Mouse (Mus musculus) right cerebral cortex, adult 2 months (tissue): ENCODE data around the gene Ush2a.
A peak's percentile ranks its signal among the peaks of the same experiment; 100 is the strongest.

ENCODE experiments used
- DNase-seq, 2 experiments: peaks; one replicate each; pipeline ENCODE4 v3.0.0; 2021 to 2022; ENCODE audit warnings: low spot score in 2 of 2

Ush2a gene

GRCm38 (mm10) chr1:188387321-188387720 is 125.5 kb downstream of the Ush2a start:
- DNase-seq, result no peak

- no peak for DNase-seq
These were observed 126.1 kb downstream of the Ush2a start for GRCm38 (mm10) chr1:188387820-188388471.

GRCm38 (mm10) chr1:188390080-188390479 is 128.3 kb downstream of the Ush2a start:
- DNase-seq, result no peak

DNA sequence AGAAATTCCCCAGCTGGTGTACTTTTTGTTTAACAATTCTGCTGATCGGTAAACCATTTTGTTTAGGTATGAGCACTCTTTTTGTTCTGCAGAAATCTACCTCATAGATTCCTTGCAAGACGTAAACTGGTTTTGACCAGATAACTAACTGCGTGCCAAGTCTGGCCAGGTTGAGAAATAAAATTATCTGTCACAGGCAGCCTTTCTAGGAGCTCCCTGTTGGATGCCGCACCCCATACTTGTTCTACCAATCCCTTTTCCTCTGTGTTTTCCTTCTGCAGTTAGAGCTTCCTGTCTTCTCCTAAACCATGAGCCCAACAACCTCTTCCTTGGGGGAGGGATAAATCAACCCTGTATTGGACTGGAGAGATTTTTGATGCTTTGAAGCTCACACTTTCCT is 145.4 kb downstream of the Ush2a start:
- no peak for DNase-seq

DNA sequence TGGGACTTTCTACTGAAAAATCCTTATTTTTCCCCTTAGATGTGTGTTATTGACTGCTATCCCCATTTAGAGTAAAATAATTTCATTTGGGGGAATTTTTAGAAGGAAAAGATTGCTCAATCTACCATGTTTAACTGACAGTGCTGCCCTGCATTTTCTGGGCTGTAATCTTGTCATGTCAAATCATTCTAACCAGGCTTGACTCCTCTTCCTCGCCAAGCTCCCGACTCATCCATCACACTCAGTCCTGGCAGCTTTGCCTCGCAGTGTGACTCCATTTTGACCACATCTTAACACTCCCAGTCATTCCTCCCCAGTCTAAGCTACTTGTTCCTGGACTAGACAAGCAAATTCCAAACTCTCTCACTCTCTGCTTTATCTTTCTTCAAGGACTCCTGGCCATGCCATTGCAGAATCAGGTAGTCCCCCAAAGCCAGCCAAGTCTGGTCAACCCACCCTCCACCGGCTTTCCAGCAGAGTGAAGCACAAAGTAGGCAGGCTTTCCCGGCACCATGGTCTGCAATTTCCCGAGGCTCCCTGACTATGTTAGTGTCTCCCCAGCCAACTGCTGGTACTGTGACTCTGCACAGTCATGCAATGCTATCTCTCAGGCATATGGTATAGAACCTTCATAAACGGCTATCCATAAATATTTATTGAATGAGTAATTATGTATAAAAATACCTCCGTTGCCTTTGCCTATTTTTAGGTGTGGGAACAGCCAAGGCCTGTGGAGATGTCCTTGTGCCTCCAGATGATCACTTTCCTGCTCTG is 146.0 kb downstream of the Ush2a start:
- DNase-seq, result no peak

DNA sequence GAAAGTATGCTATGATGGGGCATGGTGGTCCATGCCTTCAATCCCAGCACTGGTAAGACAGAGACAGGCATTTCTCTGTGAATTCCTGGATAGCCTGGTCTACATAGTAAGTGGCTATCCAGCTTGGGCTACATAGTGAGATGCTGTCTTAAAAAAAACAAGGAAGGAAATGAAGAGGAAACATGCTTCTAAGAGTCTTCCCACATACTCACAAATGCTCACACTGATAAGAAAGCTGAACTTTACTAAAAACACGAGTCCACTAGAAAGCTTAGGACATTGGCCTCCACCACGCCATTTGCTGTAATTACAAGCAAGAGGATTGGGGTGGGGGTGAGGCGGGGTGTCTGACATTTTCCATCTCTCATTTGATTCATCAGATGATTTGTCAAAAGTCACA is 148.7 kb downstream of the Ush2a start:
- DNase-seq, result no peak

GRCm38 (mm10) chr1:188420543-188420942 is 158.7 kb downstream of the Ush2a start:
- no peak for DNase-seq

- DNase-seq, result no peak
These were observed 166.3 kb downstream of the Ush2a start for GRCm38 (mm10) chr1:188428172-188428571.

- no peak for DNase-seq
These were observed 168.9 kb downstream of the Ush2a start for GRCm38 (mm10) chr1:188430689-188431088.

DNA sequence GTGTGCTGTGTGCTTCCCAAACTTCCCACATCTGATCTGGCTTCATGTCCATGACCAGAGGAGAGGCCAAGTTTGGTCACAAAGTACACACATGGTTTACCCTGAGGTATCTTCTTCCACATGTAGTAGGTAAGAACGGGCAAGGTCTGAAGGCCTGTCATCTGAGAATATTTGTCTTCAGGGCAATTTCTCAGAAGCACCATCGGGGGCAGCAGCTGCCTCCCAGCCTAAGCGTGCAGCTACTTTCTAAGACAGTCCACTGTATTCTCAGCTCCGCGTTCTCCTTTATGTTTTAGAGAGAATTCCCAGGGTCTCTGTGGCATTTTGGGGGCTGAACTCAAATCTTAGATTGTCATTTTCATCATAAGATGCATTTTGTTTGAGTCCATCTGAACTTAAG is 186.1 kb downstream of the Ush2a start:
- DNase-seq, result no peak

GRCm38 (mm10) chr1:188456466-188457175 is 194.8 kb downstream of the Ush2a start:
- no peak for DNase-seq

- peak in 1 of 2 experiments; percentile 4 for DNase-seq
These were observed 195.6 kb downstream of the Ush2a start for GRCm38 (mm10) chr1:188457221-188458008.

DNA sequence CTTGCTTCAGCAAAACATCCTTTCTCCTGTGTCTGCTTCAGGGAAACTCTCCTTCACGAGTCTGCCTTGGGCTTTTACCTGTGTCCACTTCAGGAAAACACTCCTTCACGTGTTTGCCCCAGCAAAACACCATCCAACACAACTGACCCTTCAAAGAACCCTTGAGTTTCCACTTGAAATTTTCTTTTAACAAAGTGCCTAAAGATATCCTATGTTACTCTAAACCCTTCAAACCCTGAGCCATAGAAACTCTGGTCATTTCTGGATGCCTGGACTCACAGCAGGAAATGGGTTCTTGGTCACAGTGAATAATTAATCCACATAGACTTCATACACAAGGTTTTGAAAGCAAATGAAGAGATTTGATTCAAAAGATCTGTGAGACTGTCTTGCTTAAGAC is 199.4 kb downstream of the Ush2a start:
- DNase-seq, result no peak

DNA sequence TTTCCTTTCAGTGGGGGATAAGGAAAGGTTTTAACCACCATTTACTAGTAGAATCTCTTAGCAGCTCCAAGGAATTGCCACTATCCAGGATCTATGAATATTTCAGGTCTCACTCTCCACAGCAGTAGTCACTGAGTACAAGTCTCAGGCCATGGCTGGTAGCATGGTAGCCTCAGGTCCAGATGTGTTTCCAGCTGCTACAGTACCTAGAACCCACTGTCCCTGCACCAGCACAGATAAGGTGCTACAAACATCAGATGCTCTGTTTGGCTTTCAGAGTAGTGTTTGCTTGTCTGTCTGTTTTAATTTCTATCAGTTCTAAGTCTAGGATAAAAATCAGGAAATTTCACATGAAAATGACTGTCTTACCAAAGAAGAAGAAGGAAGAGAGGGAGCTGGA is 202.8 kb downstream of the Ush2a start:
- DNase-seq, result no peak

GRCm38 (mm10) chr1:188468371-188468783 is 206.6 kb downstream of the Ush2a start:
- DNase-seq, result peak; percentile 9 to 26

DNA sequence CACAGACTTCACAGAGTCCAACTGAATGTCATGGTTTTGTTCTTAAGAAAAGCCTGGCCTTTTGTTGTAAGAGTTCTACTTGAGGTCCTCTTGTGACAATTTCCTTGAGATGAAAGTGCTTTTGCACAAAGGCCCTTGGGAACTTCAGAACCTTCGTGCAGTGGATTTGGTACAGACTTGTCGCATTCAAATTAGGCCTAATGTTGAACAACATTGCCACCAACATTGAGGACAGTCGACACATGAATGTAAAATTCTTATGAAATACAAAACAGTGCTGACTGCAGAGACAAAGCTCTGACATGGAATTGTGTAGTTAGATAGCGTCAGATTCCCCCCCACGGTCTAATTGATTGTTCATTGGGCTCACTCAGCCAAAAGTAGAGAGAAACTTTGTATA is 243.1 kb downstream of the Ush2a start:
- no peak for DNase-seq

DNA sequence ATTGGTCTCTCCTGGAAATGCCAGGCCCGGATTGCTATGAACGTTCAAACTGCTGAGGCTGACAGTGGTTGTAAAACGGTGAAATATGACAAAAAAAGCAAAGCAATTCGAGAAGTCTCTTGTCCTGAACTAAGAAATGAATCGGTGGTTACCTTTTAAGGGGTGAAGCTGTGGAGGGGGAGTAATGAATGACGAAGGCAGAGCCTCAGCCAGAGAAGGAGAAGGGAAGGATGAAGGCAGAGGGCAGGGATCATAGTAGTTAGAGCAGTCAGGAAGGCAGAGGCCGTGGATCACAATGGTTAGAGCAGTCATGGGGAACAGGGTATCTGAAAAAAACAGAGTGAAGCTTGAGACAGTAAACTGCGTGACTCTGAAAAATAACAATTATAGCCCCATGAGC is 257.0 kb downstream of the Ush2a start:
- DNase-seq, result no peak

- DNase-seq, result no peak
These were observed 265.6 kb downstream of the Ush2a start for GRCm38 (mm10) chr1:188527451-188527850.

DNA sequence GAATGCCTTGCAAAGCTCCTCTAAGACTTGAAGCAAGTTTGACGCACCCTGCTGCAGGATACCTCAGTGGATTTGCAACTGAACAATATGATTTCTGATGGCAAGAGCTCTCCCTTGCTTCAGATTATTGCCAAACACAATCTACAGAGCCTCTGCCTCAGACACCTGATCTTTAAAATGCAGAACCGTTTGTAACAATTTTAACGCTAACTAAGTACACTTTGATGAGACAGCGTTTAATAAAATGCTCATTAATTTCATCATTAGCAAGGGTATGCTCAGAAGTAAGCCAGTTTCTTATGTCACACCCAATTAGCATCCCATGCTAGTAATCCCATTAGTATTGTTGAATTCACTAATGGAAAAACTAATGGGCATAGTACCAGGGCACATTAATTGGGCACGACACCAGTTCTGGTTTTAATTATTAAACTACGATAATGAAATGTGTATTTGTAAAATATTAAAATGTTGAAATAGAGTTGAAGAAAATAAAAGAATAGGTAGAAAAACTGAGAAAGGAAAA is 267.8 kb downstream of the Ush2a start:
- DNase-seq, result no peak

DNA sequence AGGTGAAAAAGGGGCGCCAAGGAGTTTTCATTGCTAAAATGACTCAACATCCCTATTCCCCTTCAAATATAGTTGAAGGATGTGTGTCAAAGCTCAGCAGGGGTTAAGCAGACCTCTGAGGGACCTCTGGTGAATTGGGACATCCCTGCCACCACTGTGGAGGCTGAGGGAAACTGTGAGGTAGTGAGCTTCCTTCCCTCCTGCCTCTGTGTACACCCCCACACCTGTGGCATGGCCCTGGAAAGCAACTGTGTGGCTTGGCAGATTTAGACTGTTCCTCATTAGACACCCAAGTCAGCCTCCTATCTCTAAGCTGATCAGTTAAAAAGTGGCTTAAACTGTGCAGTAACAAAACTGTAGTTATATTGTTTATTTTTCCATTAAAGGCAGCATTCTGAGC is 275.2 kb downstream of the Ush2a start:
- DNase-seq, result no peak

GRCm38 (mm10) chr1:188539621-188540020 is 277.8 kb downstream of the Ush2a start:
- DNase-seq, result no peak

- no peak for DNase-seq
These were observed 279.7 kb downstream of the Ush2a start for GRCm38 (mm10) chr1:188541492-188541891.
